Mouse (Mus musculus) liver, adult 2 months (tissue): Measurements from ENCODE around the gene Plp1.

ENCODE experiments used
- CTCF ChIP-seq: fragments of 200-500 bp; IDR thresholded peaks from 2 replicates; pipeline ENCODE4 v1.5.1; 2011; ENCODE audit warnings: low read depth, low read length, control low read depth
- POLR2A ChIP-seq: fragments of 200-500 bp; IDR thresholded peaks from 2 replicates; pipeline ENCODE4 v1.6.1; 2011; ENCODE audit warnings: low read length, control low read depth; ENCODE audit not compliant: insufficient read depth; ENCODE audit errors: extremely low read depth

DNA sequence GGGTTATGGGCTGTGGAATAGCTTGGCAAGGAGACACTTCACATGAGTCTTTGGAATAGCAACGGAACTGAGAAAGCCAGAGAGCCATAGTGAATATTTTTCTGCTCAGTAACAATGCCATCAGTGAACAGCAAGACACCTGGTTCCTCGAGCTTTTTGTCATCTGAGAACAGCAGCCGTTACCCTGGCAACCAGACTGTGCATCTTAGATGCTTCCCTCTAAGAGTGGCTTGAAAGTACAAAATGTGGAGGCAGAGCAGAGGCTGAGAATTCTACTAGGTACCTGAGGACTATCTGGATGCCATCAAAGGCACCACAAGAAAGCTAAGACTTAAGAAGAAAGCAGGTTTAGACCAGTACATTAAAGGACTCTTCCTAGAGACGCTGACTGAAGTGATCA, 2.5 kb downstream of the Plp1 start:
- no peak for TF ChIP-seq CTCF
- TF ChIP-seq POLR2A: no peak
